Mouse (Mus musculus): ENCODE data around the gene Olfr1089.

Olfr1089 gene

DNA sequence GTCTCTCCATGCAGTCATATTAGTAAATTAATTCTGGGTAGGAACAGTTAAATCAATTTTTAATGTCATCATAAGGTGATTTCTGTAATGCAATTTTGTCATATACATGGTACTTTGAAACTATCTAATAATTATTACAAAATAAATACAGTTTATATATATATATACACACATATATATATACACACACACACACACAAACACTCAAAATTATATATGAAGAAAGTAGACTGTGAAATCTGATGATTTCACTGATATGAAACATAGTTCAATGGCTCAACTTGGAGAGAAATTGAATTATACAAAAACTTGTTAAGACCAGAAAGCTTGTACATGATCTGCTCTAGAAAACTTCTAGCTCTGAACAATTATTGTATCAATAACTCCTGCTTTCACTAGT, at the start of gene Olfr1089:
TSS of gene Olfr1089 (minus strand) at position 101 of the 400 bp plus-strand sequence.
- no peak for DNase-seq (ENCODE audit: low read depth, low spot score)

DNA sequence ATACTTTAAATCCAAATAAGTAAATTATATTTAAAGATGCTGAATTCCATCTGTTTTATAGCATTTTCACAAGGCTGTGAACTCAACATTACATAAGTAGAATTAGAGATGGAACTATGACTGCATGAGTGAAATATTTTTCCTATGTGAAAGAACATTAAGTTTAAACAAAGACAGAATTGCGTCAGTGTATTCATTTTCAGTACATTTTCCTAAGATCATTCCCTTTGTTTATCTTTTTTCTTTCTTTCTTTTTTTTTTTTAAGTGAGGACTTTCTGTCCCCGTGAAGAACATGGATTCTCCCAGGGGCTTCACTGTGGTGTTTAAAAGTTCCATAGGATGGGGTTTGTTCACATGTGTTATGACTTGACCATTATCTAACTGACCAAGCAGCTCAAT, 48.7 kb upstream of the Olfr1089 start, which contains the start of gene Olfr1093:
TSS of gene Olfr1093 (plus strand) at position 301 of the 400 bp plus-strand sequence.
- DNase-seq (ENCODE audit: low read depth, low spot score): no peak

DNA sequence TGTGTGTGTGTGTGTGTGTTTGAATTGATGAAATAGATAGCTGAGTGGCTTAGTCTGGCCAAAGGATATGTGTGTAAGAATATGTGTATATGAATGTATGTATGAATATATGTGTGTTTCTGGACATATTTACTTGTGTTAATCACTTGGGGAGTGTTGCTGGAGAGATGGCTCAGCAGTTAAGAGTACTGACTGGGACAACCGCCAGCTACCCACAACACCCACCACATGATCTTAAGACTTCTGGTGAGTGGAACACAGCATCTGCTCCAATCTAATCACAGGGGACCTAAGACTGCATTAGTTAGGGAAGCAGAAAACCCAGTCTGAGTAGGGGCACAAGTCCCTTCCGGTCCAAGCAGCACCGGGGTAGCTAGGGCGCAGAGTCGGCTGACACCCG, 27.5 kb upstream of the Olfr1089 start:
- no peak for DNase-seq (ENCODE audit: low read depth, low spot score)

DNA sequence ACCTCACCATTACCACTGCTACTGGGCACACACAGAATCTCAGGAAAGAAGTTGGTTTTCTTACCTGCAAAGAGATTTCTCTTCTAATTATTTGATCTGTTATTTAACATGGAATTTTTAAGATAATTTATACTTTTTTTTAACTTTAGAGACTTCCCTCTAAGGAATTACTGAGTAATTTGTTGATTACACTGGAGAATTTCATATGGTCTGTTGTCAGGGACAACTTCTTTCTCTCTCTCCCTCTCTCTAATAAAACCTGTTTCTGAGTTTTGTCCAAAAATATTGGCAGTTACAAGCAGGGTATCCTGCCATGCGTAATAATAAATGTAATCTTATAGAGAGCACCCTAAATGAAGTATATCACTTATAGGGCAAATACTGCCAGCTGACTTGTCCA, 25.4 kb upstream of the Olfr1089 start, which contains the start of gene Olfr1090:
TSS of gene Olfr1090 (minus strand) at position 101 of the 400 bp plus-strand sequence.
- no peak for DNase-seq (ENCODE audit: low read depth, low spot score)

DNA sequence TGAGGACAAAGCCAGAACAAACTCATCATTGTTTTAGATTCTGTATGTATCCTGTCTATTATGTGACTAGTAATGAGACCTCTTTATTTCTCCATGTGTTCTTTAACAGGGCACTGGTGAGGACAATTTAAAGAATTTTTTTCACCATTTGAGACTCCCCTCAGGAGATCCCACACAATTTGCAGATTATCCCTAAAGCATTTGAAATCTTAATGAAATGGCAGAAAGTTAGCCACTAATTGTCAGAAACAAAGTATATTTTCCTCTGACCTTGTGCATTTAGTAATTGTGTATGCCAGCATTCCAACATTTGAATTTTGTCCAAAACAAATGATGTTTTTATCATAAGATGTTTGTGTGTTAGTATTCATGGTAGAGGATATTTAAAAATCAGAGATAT, 35.2 kb downstream of the Olfr1089 start, which contains the start of gene Olfr1087:
TSS of gene Olfr1087 (minus strand) at position 101 of the 400 bp plus-strand sequence.
- no peak for DNase-seq (ENCODE audit: low read depth, low spot score)

Data from R1 (cell line).